Mouse (Mus musculus) MEL (cell line): ENCODE results near the gene Chd1l. TPM values are rescaled to one million over a fixed set of nuclear protein-coding genes. Genes with fewer than 3 reads are reported as not detected.
A peak's percentile ranks its signal among the peaks of the same experiment; 100 is the strongest.

Experiments used
- DNase-seq: peaks from one replicate; pipeline ENCODE4 v3.0.0; 2011; ENCODE audit warnings: low read depth, low spot score
- H3K27ac ChIP-seq: 2 replicates; pipeline ENCODE4 v1.5.1; 2012; ENCODE audit warnings: low read depth, mild to moderate bottlenecking, control low read depth, low read length, moderate library complexity; ENCODE audit not compliant: control insufficient read depth
- H3K27me3 ChIP-seq, 2 experiments: fragments of 150-350 bp in 1 of 2; sonication (generic) in 1 of 2; 2 replicates each; pipeline ENCODE4 v1.6.1; 2012; ENCODE audit warnings: low read length in 2 of 2, mild to moderate bottlenecking in 2 of 2, improper control_type of control experiment in 1 of 2, moderate library complexity in 1 of 2; ENCODE audit not compliant: insufficient read depth in 2 of 2, control insufficient read depth in 1 of 2
- H3K36me3 ChIP-seq, 2 experiments: 2 replicates each; pipeline ENCODE4 v1.6.1; 2012 to 2014; ENCODE audit warnings: low read length in 2 of 2, improper control_type of control experiment in 1 of 2, inconsistent platforms in 1 of 2, mild to moderate bottlenecking in 1 of 2; ENCODE audit not compliant: insufficient read depth in 2 of 2, control insufficient read depth in 1 of 2
- H3K4me1 ChIP-seq, 2 experiments: fragments of 150-350 bp in 1 of 2; sonication (generic) in 1 of 2; 2 replicates each; pipeline ENCODE4 v1.6.1; 2012; ENCODE audit warnings: low read length in 2 of 2, improper control_type of control experiment in 1 of 2, mild to moderate bottlenecking in 1 of 2; ENCODE audit not compliant: insufficient read depth in 2 of 2, control insufficient read depth in 1 of 2
- H3K4me3 ChIP-seq, 2 experiments: fragments of 150-350 bp in 1 of 2; sonication (generic) in 1 of 2; 2 replicates each; pipeline ENCODE4 v1.5.1; 2012; ENCODE audit warnings: low read depth in 2 of 2, low read length in 2 of 2, mild to moderate bottlenecking in 2 of 2, moderate library complexity in 2 of 2, control low read depth in 1 of 2, improper control_type of control experiment in 1 of 2; ENCODE audit not compliant: control insufficient read depth in 1 of 2, insufficient read depth in 1 of 2
- H3K79me2 ChIP-seq: 2 replicates; pipeline ENCODE4 v1.6.1; 2012; ENCODE audit warnings: mild to moderate bottlenecking, low read length, moderate library complexity; ENCODE audit not compliant: control insufficient read depth, poor library complexity, insufficient read depth
- H3K9ac ChIP-seq: 2 replicates; pipeline ENCODE4 v1.6.1; 2012; ENCODE audit warnings: low read depth, mild to moderate bottlenecking, control low read depth, low read length, moderate library complexity; ENCODE audit not compliant: control insufficient read depth, poor library complexity, severe bottlenecking
- H3K9me3 ChIP-seq: fragments of 150-350 bp; sonication (generic); replicated peaks from 2 replicates; pipeline ENCODE4 v1.6.1; 2012; ENCODE audit warnings: mild to moderate bottlenecking, low read length, improper control_type of control experiment, moderate library complexity; ENCODE audit not compliant: insufficient read depth
- BHLHE40 ChIP-seq: IDR thresholded peaks from 2 replicates; pipeline ENCODE4 v1.6.1; 2012; ENCODE audit warnings: low read depth, mild to moderate bottlenecking, inconsistent platforms, low read length, improper control_type of control experiment, borderline replicate concordance
- CHD2 ChIP-seq: IDR thresholded peaks from 2 replicates; pipeline ENCODE4 v1.6.1; 2011; ENCODE audit warnings: low read length, improper control_type of control experiment
- CTCF ChIP-seq, 3 experiments: IDR thresholded peaks in 2 of 3; conservative IDR thresholded peaks in 1 of 3; 2 replicates each; pipeline ENCODE4 v1.5.1; 2011 to 2012; ENCODE audit warnings: low read length in 3 of 3, low read depth in 2 of 3, mild to moderate bottlenecking in 2 of 3, improper control_type of control experiment in 1 of 3, inconsistent platforms in 1 of 3, mixed read lengths in 1 of 3, moderate library complexity in 1 of 3; ENCODE audit not compliant: control insufficient read depth in 1 of 3, insufficient read depth in 1 of 3, poor library complexity in 1 of 3, severe bottlenecking in 1 of 3
- E2F4 ChIP-seq: IDR thresholded peaks from 2 replicates; pipeline ENCODE4 v1.6.1; 2011; ENCODE audit warnings: low read depth, low read length, improper control_type of control experiment, borderline replicate concordance
- ELF1 ChIP-seq: IDR thresholded peaks from 2 replicates; pipeline ENCODE4 v1.6.1; 2014; ENCODE audit warnings: low read depth, mild to moderate bottlenecking, inconsistent platforms, low read length, improper control_type of control experiment, moderate library complexity
- EP300 ChIP-seq, 2 experiments: IDR thresholded peaks; 2 replicates each; pipeline ENCODE4 v1.6.1; 2011; ENCODE audit warnings: improper control_type of control experiment in 2 of 2, low read length in 2 of 2, low read depth in 1 of 2, mild to moderate bottlenecking in 1 of 2
- ETS1 ChIP-seq: IDR thresholded peaks from 2 replicates; pipeline ENCODE4 v1.6.1; 2012; ENCODE audit warnings: low read depth, mild to moderate bottlenecking, inconsistent platforms, low read length, improper control_type of control experiment, moderate library complexity
- GABPA ChIP-seq: IDR thresholded peaks from 2 replicates; pipeline ENCODE4 v1.6.1; 2012; ENCODE audit warnings: low read depth, mild to moderate bottlenecking, inconsistent platforms, low read length, improper control_type of control experiment, moderate library complexity
- HCFC1 ChIP-seq: IDR thresholded peaks from 2 replicates; pipeline ENCODE4 v1.6.1; 2012; ENCODE audit warnings: low read depth, mild to moderate bottlenecking, inconsistent platforms, low read length, improper control_type of control experiment, moderate library complexity
- JUND ChIP-seq: IDR thresholded peaks from 2 replicates; pipeline ENCODE4 v1.6.1; 2011; ENCODE audit warnings: low read depth, mild to moderate bottlenecking, improper control_type of control experiment, low read length
- MAFK ChIP-seq: IDR thresholded peaks from 2 replicates; pipeline ENCODE4 v1.6.1; 2011; ENCODE audit warnings: low read depth, mild to moderate bottlenecking, low read length, improper control_type of control experiment, borderline replicate concordance
- MAX ChIP-seq: IDR thresholded peaks from 2 replicates; pipeline ENCODE4 v1.6.1; 2011; ENCODE audit warnings: low read length, improper control_type of control experiment
- MAZ ChIP-seq: IDR thresholded peaks from 2 replicates; pipeline ENCODE4 v1.6.1; 2012; ENCODE audit warnings: low read depth, mild to moderate bottlenecking, inconsistent platforms, low read length, improper control_type of control experiment
- MEF2A ChIP-seq: IDR thresholded peaks from 2 replicates; pipeline ENCODE4 v1.6.1; 2014; ENCODE audit warnings: low read depth, mild to moderate bottlenecking, inconsistent platforms, low read length, improper control_type of control experiment; ENCODE audit not compliant: poor library complexity, insufficient replicate concordance, severe bottlenecking; ENCODE audit errors: extremely low read depth
- MXI1 ChIP-seq: IDR thresholded peaks from 2 replicates; pipeline ENCODE4 v1.6.1; 2011; ENCODE audit warnings: mild to moderate bottlenecking, low read depth, low read length, improper control_type of control experiment
- MYB ChIP-seq: IDR thresholded peaks from 2 replicates; pipeline ENCODE4 v1.6.1; 2011; ENCODE audit warnings: mild to moderate bottlenecking, low read depth, low read length, improper control_type of control experiment
- MYC ChIP-seq: IDR thresholded peaks from 2 replicates; pipeline ENCODE4 v1.6.1; 2011; ENCODE audit warnings: low read depth, mild to moderate bottlenecking, low read length, improper control_type of control experiment, moderate library complexity
- NELFE ChIP-seq: IDR thresholded peaks from 2 replicates; pipeline ENCODE4 v1.6.1; 2011; ENCODE audit warnings: low read depth, low read length, improper control_type of control experiment
- NRF1 ChIP-seq: IDR thresholded peaks from 2 replicates; pipeline ENCODE4 v1.6.1; 2014; ENCODE audit warnings: low read depth, mild to moderate bottlenecking, inconsistent platforms, low read length, improper control_type of control experiment, moderate library complexity; ENCODE audit not compliant: poor library complexity, insufficient read depth, severe bottlenecking
- POLR2A ChIP-seq, 2 experiments: IDR thresholded peaks; 2 replicates each; pipeline ENCODE4 v1.6.1; 2011 to 2012; ENCODE audit warnings: low read length in 2 of 2, mild to moderate bottlenecking in 2 of 2, control low read depth in 1 of 2, improper control_type of control experiment in 1 of 2, low read depth in 1 of 2, moderate library complexity in 1 of 2; ENCODE audit not compliant: control insufficient read depth in 1 of 2, insufficient read depth in 1 of 2, poor library complexity in 1 of 2
- POLR2AphosphoS2 ChIP-seq: IDR thresholded peaks from 2 replicates; pipeline ENCODE4 v1.6.1; 2011; ENCODE audit warnings: low read length, improper control_type of control experiment
- POLR2AphosphoS5 ChIP-seq: IDR thresholded peaks from 2 replicates; pipeline ENCODE4 v1.6.1; 2012; ENCODE audit warnings: low read depth, borderline replicate concordance, mild to moderate bottlenecking, inconsistent platforms, low read length, moderate library complexity, mixed read lengths
- RCOR1 ChIP-seq: IDR thresholded peaks from 2 replicates; pipeline ENCODE4 v1.6.1; 2012; ENCODE audit warnings: low read depth, mild to moderate bottlenecking, inconsistent platforms, low read length, improper control_type of control experiment
- SIN3A ChIP-seq: IDR thresholded peaks from 2 replicates; pipeline ENCODE4 v1.6.1; 2012; ENCODE audit warnings: low read length, improper control_type of control experiment, inconsistent platforms
- SMC3 ChIP-seq: IDR thresholded peaks from 2 replicates; pipeline ENCODE4 v1.6.1; 2011; ENCODE audit warnings: low read depth, low read length, improper control_type of control experiment
- TAL1 ChIP-seq: IDR thresholded peaks from 2 replicates; pipeline ENCODE4 v1.6.1; 2012; ENCODE audit warnings: mild to moderate bottlenecking, inconsistent platforms, low read length, moderate library complexity, mixed read lengths
- TBP ChIP-seq: IDR thresholded peaks from 2 replicates; pipeline ENCODE4 v1.8.0; 2011; ENCODE audit warnings: low read depth, low read length, improper control_type of control experiment
- TCF12 ChIP-seq: IDR thresholded peaks from 2 replicates; pipeline ENCODE4 v1.6.1; 2014; ENCODE audit warnings: low read depth, mild to moderate bottlenecking, inconsistent platforms, low read length, improper control_type of control experiment, moderate library complexity
- UBTF ChIP-seq: IDR thresholded peaks from 2 replicates; pipeline ENCODE4 v1.6.1; 2012; ENCODE audit warnings: low read depth, mild to moderate bottlenecking, inconsistent platforms, low read length, improper control_type of control experiment, moderate library complexity, borderline replicate concordance; ENCODE audit not compliant: insufficient read depth
- USF1 ChIP-seq: IDR thresholded peaks from 2 replicates; pipeline ENCODE4 v1.6.1; 2014; ENCODE audit warnings: low read depth, mild to moderate bottlenecking, inconsistent platforms, low read length, improper control_type of control experiment, moderate library complexity
- USF2 ChIP-seq, 2 experiments: IDR thresholded peaks; 2 replicates each; pipeline ENCODE4 v1.6.1; 2011 to 2012; ENCODE audit warnings: improper control_type of control experiment in 2 of 2, low read length in 2 of 2, borderline replicate concordance in 1 of 2, inconsistent platforms in 1 of 2, low read depth in 1 of 2, mild to moderate bottlenecking in 1 of 2; ENCODE audit not compliant: insufficient read depth in 1 of 2
- ZKSCAN1 ChIP-seq: IDR thresholded peaks from 2 replicates; pipeline ENCODE4 v1.6.1; 2012; ENCODE audit warnings: low read depth, mild to moderate bottlenecking, inconsistent platforms, low read length, improper control_type of control experiment, moderate library complexity
- ZMIZ1 ChIP-seq: IDR thresholded peaks from 2 replicates; pipeline ENCODE4 v1.6.1; 2012; ENCODE audit warnings: low read depth, mild to moderate bottlenecking, inconsistent platforms, low read length, improper control_type of control experiment, moderate library complexity
- ZNF384 ChIP-seq: IDR thresholded peaks from 2 replicates; pipeline ENCODE4 v1.6.1; 2012; ENCODE audit warnings: low read depth, mild to moderate bottlenecking, inconsistent platforms, low read length, improper control_type of control experiment
- polyA plus RNA-seq, 2 experiments: library from polyadenylated mRNA; stranded (reverse) in 1 of 2; unstranded in 1 of 2; fragments of >175 nt in 1 of 2; fragments of >200 nt in 1 of 2; gene quantifications; 2 replicates each; pipeline versions ENCODE4 v1.2.1 to v1.2.4; 2012; ENCODE audit warnings: low replicate concordance in 2 of 2, low read depth in 1 of 2; ENCODE audit not compliant: insufficient read length in 2 of 2, insufficient read depth in 1 of 2, missing spikeins in 1 of 2
- total RNA-seq: library from RNA; depleted of rRNA; stranded (reverse); fragments of 300-350 nt; gene quantifications from 2 replicates; pipeline ENCODE4 v1.2.3, GENCODE M21; 2012

Gene Chd1l
- total and polyA plus RNA-seq, 3 experiments = 59.1 to 70.5 TPM; not detected in 1

- Histone ChIP-seq H3K4me3 (peak within 1 kb of the TSS; percentile 83 to 94), H3K4me1 (peaks cover 8 to 26% of the 10 kb centered on the region in 2 experiments), H3K27me3 (no peaks in the 10 kb centered on the region), H3K27ac (peak within 1 kb of the TSS; percentile 34), H3K36me3 (peaks cover 0 to 25% of the 10 kb centered on the region in 2 experiments; a peak in 2 of 4 replicates), H3K9ac (peak within 1 kb of the TSS; percentile 76), H3K9me3 (no peaks in the 10 kb centered on the region), H3K79me2 (peaks cover 3% of the 10 kb centered on the region; the same call in 1 of the 2 replicates)
- TF ChIP-seq BHLHE40 = peak; percentile 63
- no peak for TF ChIP-seq TAL1
- peak; percentile 90; the same call in 1 of the 2 replicates for TF ChIP-seq POLR2AphosphoS2
- TF ChIP-seq ZMIZ1 = peak; percentile 96
- peak; percentile 82 for TF ChIP-seq ELF1
- TF ChIP-seq MAZ = peak; percentile 97
- TF ChIP-seq SMC3 = no peak
- peak; percentile 98 for TF ChIP-seq MXI1
- TF ChIP-seq NELFE = peak; percentile 88
- TF ChIP-seq MAX = peak; percentile 85
- peak; percentile 75 to 94 for TF ChIP-seq POLR2A (IDR thresholded peaks at IDR 0.05; ENCODE audit: control insufficient read depth in 1 of 2, insufficient read depth in 1 of 2, low read depth in 1 of 2, low read length in 2 of 2, poor library complexity in 1 of 2)
- TF ChIP-seq CHD2 = no peak; the same call in 1 of the 2 replicates
- TF ChIP-seq RCOR1 = peak; percentile 47; the same call in 1 of the 2 replicates
- TF ChIP-seq MAFK = 0 out of 2 replicates have a peak, but pooled peaks have one; percentile 35
- peak; percentile 93 for TF ChIP-seq NRF1
- TF ChIP-seq JUND = no peak
- TF ChIP-seq UBTF = peak; percentile 43; the same call in 1 of the 2 replicates
- peak; percentile 80 for TF ChIP-seq ETS1
- peak; percentile 89 for TF ChIP-seq HCFC1
- TF ChIP-seq EP300 (IDR thresholded peaks at IDR 0.05; ENCODE audit: low read depth in 1 of 2, low read length in 2 of 2) = peak in 1 of 2 experiments; percentile 55; a peak in 2 of 4 replicates
- TF ChIP-seq ZKSCAN1 = no peak
- TF ChIP-seq MEF2A = no peak; the same call in 1 of the 2 replicates
- no peak for TF ChIP-seq POLR2AphosphoS5
- no peak for TF ChIP-seq USF2 (IDR thresholded peaks at IDR 0.05; ENCODE audit: borderline replicate concordance in 1 of 2, insufficient read depth in 1 of 2, low read depth in 1 of 2, low read length in 2 of 2)
- TF ChIP-seq SIN3A = peak; percentile 98
- TF ChIP-seq E2F4 = peak; percentile 64; the same call in 1 of the 2 replicates
- peak; percentile 70 for TF ChIP-seq TBP
- peak; percentile 89 for TF ChIP-seq MYC
- TF ChIP-seq GABPA = peak; percentile 82; the same call in 1 of the 2 replicates
- 0 out of 6 replicates have a peak, but pooled peaks of 1 of the 3 experiments have one; percentile 4 for TF ChIP-seq CTCF (IDR thresholded peaks at IDR 0.05 in 2 of 3, conservative IDR thresholded peaks at IDR 0.05 in 1 of 3; ENCODE audit: control insufficient read depth in 1 of 3, insufficient read depth in 1 of 3, low read depth in 2 of 3, low read length in 3 of 3, poor library complexity in 1 of 3, severe bottlenecking in 1 of 3)
- peak; percentile 63 for TF ChIP-seq ZNF384
- TF ChIP-seq MYB = no peak
- peak; percentile 80 for TF ChIP-seq TCF12
- peak; percentile 51 for TF ChIP-seq USF1
- DNase-seq = peak; percentile 100
These were observed 47.8 kb upstream of the Chd1l start, which contains the start of gene Prkab2 for GRCm38 (mm10) chr3:97657655-97658411. Prkab2 (plus strand) TSS chr3:97658193.
